Mouse (Mus musculus) common myeloid progenitor, adult 5-6 weeks (primary cell): ENCODE data around the gene Cyth1. TPM values are rescaled to one million over a fixed set of nuclear protein-coding genes. Genes with fewer than 3 reads are reported as not detected.

ENCODE experiments used
- ATAC-seq: replicated peaks from 2 replicates; pipeline ENCODE4 v1.8.0; 2016; ENCODE audit warnings: low read depth, mild to moderate bottlenecking, moderate TSS enrichment, inconsistent platforms; ENCODE audit not compliant: poor library complexity, severe bottlenecking
- total RNA-seq: library from RNA; stranded (forward); fragments of 200-1000, 187-1606 nt; gene quantifications from 2 replicates; pipeline ENCODE4 v1.2.3, GENCODE M21; 2017

The Cyth1 gene
- total RNA-seq, 1 experiment from 2014 or later, result 37.5 TPM

DNA sequence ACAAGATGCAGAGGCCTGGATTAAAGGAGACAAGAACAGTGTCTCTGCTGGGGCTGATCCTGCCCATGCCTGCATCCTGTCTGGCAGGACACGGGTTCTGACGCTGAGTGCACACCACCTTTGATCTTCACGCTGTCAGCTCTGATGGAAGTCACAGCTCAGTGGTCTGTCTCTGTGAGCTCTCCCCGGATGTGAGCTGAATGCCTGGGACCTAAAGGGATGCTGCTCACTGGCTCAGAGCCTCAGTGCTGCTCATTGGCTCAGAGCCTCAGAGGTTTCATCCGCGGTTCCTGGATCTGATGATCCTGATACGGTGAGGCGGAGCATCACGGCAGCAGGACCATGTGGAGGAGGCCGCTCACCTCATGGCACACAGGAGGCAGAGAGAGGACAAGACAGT lies 86.1 kb downstream of the Cyth1 start:
- no peak for ATAC-seq

DNA sequence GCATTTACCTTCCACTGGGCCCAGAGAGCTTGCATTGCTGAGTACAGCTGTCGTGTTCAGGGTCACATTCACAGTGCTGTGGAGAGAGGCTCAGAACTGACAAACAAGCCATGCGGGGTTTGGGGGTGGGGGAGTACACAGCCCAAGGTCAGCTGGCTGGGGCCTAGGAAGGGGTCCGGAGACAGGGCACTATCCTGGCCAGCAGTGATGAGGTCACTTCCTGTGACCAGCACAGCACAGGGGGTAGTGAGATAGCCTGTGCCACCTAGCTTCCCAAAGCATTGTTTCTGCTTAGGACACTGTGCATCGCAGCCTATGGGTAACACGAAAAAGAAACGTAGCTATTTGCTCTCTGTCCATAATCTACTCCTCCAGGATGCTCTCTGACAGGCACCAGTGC lies 87.2 kb downstream of the Cyth1 start:
- ATAC-seq, result no peak

DNA sequence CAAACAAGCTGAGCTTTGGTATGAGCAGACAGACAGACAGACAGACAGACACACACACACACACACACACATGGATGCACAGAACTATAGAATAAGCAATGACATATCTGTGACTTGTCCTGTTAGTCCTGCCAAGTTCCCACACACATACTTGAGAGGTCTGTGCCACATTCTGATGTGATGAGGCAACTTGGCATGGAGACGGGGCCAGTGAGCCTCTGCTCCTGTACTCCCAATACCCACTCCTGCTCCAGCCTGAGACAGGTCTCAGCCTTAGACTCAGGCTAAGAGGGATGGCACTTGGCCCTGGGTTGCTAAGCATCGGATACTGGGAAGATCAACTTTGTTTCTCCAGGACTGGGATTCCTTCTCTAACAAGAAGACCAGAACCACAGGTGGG lies 87.6 kb downstream of the Cyth1 start:
- no peak for ATAC-seq

DNA sequence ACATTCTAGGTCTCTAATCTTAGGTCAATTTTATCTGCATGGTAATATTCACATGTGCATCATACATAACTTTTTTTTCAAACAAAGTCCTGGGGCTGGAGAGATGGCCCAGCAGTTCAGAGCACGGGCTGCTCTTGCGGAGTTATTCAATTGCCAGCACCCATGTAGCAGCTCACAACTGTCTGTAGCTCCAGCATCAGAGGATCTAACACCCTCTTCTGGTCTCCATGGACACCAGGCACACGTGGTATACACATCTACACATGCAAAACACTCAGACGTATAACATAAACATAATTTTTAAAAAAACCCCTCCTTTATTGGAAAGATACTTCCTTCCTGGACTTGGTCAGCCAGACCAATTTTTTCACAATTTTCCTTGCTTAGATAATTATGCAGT lies 89.6 kb downstream of the Cyth1 start:
- no peak for ATAC-seq

DNA sequence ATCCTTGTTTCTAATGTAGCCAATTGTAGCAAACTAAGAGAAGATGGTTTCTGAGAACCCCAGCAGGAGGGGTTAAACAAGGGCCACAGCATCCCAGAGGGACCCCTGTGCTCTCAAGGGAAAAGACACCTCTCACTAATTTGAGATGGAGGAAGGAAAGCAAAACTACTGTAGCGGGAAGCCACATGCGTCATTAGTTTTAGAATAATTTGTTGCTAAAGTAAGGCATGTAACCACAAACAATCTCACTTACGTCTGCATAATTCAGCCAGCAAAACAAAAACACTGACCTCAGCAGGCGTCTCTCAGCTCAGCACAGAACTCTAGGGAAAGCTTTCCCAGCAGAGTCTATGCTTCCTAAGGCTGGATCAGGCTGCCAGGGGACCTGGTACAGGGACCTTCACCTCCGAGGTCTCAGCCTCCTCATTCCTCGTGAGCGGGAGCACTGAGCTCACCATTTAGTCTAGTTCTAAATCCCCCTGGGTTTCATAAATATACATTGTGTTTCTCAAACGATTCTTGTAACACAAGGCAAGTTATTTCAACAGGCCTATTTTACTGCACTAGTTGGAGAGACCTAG lies 91.8 kb downstream of the Cyth1 start:
- ATAC-seq, result no peak

DNA sequence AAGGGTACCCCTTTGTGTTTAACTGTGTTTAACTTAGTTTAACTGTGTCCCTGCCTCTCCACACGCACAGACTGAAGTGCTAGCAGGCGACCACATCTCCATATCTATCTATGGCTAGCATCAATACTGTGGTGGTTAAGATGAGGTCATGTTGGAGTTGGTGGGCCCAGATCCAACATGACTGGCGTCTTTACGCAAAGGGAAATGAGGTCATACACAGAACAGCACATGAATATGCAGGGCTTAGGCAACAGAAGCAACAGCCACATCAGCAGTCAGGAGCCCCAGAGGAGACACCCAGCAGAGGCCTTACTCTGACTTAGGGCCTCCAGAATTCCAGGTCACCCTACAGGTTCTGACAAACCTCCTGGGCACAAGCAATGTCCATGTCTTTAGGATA lies 95.4 kb downstream of the Cyth1 start:
- peak; percentile 67 for ATAC-seq

DNA sequence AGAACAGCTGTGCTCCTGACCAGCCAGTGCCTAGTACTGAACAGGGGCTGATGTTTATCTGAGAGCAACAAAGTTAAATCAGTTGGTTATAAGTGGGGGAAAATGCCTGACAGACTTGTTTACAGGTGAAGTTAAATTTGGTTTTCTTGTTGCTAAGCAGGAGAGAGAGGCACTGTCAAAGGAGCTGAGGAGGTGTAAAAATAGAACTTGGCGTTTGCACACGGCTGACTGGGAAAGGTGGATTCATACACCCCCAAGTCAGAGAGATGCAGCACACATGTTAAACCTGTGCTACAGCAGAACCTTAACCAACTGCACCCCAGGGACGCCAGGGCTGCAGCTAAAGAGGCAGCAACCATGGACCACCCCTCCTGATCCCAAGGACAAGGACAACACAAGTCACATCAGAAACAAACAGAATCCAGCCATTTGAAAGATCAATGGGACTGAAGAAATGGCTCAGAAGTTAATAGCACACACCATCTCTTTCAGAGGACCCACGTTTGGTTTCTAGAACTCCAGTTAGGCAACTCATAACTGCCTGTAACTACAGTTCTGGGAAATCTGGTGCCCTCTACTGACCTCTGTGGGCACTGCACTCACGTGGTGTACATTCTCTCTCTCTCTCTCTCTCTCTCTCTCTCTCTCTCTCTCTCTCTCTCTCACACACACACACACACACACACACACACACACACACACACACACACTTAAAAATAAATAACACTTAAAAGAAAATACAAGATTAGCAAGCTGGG lies 96.8 kb downstream of the Cyth1 start:
- no peak for ATAC-seq

DNA sequence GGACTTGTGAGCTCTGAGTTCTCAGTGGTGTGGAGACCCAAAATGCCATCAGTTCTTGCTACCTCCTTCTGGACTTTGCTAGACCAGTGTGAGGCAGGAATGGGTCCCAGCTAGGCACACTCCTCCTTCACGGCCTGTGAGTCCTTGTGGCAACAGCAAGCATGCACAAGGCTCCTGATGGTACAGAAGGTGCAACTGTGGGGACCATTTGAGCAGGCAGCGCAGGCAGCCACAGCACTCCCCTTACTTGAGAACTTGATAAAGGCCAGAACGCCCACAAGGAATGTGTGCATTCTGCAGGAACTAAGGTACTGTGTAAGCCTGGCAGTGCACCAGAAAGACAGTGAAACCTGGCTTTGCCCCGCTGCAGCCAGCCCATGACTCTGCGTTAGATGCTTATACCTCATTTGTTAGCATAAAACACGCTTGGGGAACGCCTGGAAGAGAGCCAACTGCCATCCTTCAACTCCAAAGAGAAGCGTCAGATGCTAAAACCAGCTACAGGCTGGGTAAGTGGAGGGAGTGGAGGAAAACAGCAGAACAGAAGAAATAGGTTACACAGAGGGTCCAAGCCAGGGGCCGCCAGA lies 98.2 kb downstream of the Cyth1 start:
- no peak for ATAC-seq

DNA sequence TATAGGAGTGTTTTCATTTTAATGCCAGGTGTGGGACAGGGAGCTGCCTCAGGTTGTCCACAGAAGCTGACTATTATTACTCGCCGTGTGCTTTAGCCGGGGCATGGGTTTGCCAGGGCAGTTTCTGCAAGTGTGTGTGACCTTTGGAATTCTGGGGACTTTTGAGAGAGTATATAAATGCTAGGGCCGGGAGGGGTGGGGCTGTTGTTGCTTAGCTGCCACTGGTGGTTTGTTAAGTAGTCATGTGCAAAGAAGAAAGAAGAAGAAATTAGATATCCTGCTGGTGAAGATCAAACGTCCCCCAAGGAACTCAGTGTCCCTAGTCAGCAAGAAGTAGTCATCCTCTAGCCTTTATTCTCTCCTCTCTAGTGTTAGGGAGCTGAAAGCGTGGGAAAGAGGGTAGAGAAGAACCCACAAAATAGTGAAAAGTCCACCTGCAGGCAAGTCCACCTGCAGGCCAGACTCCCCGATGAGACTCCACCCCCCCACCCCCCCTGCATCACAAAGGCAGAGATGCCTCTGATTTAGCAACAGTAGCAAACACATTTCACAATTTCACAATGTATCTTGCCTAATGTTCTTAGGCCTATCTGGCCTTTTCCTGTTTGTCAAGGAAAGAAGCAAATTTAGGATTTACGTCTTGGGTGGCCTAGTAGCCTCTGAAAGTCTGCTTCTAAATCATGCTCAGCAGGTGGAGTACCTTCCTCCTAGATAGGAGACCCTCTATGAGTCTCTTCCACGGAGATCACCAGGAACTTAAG lies 100.3 kb downstream of the Cyth1 start:
- no peak for ATAC-seq

DNA sequence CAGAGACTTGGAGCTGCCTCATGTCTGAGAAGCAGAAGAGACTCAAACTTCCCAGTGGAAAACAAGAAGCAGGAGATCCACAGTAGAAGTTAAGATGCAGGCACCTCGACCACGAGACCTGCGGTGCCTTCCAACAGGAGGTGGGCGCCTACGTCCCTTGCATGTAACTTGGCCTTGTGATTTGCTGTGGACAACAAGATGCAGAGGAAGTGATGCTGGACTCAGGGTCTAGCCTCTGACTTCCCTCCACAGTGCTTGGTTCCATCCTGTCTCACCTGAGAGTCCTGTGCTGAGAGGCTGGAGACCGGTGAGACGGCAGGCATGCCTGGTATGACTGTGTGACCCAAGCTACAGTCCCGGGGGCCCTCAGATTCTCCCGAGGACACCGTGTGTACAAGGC lies 101.9 kb downstream of the Cyth1 start:
- ATAC-seq, result 0 out of 2 replicates have a peak, but pooled peaks have one; percentile 1

DNA sequence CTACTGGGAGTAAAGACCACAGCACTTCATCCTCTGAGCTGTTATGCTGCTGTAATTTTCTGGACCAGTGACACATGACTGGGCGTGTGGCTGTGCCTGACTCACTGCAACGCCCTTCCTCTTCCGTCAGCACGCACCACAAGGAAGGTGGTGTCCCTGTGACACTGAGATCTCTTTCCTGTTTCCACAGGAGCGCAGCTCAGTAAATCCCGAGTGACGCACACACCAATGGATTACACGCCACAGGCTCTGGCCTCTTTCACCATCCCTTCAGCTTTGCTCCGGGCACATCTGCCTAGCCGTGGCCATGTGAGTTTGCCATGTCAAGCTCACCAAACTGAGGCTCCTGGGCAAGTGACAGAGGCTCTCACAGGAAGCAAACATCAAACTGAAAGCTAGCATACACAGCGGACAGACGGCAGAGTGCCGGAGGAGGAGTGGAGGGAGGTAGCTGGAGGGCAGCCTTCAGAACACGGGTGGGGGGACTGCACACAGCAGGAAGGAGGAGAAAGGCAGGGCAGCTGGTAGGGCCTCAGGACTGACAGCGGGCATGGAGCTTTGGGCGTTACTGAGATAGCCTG lies 102.5 kb downstream of the Cyth1 start:
- ATAC-seq, result peak; percentile 94

DNA sequence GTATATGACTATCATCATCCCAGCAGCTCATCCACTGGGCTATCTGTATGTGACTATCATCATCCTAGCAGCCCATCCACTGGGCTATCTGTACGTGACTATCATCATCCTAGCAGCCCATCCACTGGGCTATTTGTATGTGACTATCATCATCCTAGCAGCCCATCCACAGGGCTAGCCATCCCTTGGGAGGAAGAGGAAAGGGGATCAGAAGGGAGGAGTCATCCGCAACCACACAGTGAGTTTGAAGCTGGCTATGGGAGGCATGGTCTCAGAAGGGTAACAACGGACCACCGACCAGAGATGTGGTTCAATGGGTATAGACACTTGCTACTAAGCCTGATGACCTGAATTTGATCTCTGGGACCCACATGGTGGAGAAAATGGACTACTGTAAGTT lies 103.3 kb downstream of the Cyth1 start:
- no peak for ATAC-seq

DNA sequence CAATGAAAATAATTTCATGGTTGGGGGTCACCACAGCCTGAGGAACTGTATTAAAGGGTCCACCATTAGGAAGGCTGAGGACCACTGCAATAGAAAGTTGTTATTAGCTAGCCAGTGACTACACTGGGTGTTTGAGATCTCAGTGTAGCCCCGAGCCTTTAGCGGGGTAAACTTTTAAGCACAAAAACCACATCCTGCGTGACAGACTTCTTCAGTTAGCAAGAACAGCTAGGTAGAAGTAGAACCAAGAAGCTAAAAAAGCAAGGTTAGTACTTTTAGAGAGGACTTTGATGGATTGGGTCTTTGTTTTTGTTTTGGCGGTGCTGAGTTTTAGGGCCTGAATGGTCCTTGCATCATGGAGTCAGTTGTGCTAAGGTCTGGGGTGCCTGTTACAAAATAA lies 104.7 kb downstream of the Cyth1 start:
- ATAC-seq, result no peak

DNA sequence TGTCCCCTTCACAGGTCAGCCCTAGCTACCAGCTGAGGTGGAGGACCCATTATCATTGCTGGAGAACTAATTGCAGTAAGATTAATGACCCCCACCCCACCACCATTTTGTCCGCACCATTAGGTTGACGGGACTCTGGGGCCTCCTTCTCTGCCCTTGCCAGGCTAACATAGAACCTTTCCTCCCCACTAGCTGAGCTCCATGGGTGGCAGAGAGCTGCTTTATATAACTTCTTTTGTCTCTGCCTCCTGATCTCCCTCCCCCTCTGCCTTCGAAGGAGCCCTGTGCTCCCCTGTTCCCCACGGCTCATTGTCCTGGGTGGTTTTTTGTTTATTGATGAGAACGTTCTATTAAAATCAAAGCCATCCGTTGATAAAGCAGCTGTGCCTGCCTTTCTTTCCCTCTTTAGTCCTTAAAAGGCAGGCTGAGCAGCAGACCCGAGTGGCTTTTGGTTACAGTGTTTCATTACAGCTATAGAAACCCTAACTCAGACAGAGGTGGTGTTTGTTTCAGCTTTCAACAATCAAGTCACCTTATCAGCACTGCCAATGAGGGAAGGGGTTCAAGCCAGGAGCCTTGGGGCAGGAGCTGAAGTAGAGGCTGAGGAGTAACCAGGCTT lies 105.7 kb downstream of the Cyth1 start:
- ATAC-seq, result no peak

DNA sequence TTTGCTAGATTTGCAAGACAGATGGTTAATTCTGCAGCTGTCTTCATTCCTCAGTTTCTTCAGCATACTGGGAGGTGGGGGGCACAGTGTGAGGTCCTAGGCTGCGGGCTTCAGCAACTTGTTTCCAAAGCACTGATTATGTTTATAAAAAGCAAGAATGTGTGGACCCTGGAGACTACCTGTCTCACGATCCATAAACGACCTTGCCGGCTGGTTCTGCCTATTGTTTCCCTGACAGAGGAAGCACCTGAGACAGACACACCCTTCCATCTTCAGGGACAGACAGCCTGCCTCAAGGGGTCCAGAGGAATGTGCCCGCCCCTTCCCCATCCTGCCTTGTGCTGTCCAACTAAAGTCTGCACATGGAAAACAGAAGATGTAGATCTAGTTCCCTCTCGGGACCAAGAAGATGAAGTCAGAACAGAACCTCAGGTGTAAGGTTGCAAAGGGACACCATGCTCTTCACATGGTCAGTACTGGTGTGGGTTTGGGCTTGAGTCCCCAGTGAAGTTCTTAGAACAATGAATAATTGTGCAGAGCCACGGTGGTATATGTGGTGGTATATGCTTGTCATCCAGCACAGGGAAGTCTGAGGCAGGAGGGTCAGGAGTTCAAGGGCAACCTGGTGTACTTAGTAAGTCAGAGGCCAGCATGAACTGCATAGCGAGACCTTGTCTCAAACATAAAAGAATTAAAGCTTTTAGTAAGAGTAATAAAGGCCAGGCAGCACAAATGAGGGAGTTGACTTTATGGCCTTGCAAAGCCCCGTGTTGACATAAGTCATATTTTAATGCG lies 107.4 kb downstream of the Cyth1 start:
- no peak for ATAC-seq

DNA sequence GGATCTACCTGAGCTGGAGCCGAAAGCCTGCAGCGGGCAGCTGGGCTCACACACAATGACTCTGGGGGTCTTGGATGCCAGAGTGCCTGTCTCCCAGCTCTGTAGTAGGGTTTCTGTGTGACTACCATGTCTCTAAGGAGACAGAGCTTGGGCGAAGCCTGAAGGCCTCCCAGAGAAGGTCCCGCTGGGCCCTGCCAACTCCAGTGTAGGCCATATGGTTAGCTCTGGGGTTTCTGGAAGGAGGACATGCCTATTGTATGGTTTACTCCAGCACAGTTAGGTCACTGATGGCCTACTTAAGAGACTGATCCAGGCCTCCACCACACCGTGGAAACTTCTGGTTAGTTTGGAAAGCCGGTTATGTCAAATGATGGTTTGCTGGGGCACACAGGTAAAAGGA lies 110.0 kb downstream of the Cyth1 start:
- no peak for ATAC-seq

DNA sequence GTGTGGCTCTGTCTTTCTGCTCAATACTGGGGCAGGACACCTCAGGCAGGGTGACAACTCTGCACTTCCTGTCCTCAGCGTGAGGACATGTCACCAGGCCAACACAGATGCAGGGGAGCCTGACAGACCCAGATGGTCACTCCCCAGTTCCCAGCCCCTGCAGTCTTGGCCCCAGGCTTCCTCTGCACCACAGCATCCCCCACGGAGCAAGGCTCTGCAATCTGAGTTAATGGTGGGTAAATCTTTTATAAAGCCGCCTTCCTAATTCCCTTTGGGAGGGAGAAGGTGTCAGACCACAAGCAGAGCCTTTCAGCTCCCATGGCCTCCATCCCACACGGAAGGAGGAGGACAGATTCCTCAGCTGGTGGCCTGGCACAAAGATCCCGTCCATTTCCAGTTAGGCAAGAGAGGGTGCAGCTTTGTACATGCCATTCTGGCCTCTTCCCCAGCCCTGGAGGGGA lies 112.2 kb downstream of the Cyth1 start:
- ATAC-seq, result no peak

DNA sequence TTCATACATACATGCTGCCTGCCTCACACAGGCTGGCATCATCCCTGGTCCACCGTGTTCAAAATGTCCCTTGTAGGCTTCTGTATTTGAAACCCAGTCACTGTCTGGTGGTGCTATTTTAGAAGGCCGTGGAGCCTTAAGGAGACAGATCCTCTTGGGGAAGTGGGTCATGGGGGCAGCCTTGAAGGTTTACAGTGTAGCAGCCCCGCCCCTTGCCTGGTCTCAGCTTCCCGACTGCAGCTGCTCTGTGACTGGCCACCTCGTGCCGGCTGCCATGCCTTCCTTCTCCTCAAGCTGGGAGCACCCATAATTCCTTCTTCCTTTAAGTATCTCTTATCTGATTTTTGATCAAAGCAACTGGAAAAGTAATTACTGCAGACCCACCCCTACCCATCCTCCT lies 113.1 kb downstream of the Cyth1 start:
- ATAC-seq, result peak; percentile 54

DNA sequence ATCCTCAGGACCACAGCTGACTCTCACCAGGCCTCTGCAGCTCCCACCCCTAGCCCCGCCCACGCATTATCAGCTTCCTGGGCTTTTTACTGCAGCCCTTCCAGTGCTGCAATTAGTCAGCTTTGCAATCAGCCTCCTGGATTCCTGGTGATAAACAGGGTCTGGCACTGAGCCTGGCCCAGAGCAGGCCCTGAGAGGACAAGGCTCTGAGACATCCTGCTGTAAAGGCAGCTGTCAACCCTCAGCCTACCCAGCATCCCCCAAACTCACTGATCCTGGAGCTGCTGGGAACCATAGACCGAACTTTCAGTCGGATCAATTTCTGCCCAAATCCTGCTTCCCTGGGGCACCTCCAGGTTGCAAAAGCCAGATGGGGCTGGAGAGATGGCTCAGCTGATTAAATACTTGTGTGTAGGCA lies 114.6 kb downstream of the Cyth1 start:
- ATAC-seq, result peak; percentile 45; the same call in 1 of the 2 replicates
